Mouse (Mus musculus) CD4-positive, CD25-positive, alpha-beta regulatory T cell, adult 2 months (primary cell): ENCODE measurements around the gene Etv5.

Experiments
- DNase-seq: peaks from one replicate; pipeline ENCODE4 v3.0.0-alpha.2; 2012; ENCODE audit warnings: low read depth, low spot score

Etv5 gene

DNA sequence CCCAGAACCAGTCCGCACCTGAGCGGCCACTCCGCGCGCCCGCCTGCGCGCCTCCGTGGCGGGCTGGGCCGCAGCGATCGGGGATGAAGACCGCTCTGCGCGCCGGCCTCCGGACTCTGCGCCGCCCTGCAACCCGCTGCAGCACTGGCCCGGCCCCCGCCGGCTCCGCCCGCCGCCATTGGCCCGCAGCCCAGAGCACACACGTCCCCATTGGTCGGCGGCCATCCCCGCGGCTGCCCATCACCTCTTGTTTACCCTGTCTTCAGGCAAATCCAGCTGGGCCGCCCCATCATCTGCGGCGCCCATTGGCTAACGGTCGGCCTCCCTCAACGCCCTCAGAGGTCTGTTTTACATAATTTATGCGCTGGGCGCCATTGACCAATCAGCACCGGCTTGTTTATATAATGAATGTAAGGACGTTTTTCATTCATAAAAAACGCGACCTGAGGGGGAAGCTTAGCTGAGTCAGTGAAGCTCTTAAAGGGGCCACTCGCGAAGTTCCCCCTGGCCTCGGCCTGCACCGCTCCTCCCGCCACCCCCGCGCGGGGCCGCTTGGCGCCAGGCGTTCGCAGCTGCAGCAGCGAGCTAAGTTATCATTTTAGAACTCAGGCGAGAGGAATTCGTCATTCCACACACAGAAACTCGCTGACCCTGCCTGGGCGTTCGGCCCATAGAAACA lies at the start of gene Etv5:
Etv5 (minus strand) TSS at position 221 of the 679 bp plus-strand sequence.
- DNase-seq, result peak; percentile 99

DNA sequence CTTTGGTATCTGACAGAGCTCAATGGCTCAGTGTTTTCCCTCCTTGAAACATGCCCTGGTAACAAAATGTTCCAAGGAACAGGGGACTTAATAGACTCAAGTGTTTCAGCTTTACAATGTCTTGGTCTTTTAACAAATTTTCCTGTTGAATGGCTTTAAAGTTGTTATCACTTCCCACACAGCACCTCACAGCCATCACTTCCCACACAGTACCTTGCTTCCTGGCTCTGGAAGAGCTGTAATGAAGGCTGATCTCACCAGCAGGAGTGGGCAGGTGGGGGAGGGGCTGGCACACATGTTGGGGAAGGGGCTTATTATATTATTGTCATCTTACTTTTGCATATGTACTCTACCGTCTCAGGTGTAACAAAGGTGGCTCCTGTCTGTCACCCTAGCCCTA lies 44.4 kb upstream of the Etv5 start:
- no peak for DNase-seq

DNA sequence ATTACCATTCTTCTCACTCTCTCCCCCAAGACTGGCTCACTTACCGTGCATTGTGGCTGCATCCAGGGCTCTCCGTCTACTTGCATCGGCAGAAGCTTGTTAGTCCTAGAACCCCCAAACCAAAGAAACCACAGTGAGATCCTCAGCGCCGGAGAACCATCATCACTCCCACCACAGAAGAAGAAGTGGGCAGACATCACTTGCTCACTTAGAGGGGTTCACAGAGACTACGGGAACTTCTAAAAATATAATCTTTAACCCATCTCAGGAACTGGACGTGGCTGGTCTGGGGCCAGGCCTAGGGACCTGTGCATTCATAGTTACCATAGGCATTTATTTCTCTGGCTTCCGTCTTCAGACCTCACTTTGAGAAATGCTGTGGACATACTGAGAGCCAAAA lies 39.8 kb upstream of the Etv5 start:
- no peak for DNase-seq

DNA sequence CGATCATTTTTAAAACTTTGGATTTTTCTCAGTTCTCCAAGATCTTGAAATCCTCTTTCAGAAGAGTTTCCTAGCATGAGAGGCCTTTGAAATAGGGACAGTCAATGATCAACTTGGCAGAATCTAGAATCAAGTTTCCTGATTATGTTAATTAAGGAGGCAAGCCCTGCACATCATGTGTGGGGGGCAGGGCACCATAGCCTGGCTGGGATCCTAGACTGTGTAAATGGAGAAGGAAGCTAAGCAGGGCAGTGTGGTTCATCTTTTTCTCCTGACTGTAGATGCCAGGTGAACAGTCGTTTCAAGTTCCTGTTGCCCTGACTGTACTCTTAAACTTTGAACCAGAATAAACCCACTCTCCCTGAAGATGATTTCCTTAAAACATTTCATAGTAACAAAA lies 32.2 kb upstream of the Etv5 start:
- no peak for DNase-seq

DNA sequence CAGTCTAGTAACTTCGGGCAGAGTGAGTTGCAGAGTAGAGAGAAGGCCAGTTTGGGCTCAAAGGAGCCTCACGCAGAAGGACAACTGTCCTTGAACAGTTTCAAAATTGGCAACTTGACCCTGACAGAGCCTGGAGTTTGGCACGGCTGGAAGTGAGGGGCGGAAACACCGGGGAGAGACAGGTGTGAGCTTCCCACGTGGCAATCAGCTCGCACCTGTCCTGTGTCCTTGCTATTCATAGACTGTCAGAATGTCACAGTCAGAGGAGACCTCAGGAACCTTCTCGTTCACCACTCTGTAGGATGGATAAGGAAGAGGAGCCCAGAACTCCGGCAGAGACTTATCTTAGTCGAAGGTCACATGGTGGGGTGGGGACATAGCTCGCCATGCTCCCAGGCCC lies 29.9 kb upstream of the Etv5 start:
- DNase-seq, result no peak

DNA sequence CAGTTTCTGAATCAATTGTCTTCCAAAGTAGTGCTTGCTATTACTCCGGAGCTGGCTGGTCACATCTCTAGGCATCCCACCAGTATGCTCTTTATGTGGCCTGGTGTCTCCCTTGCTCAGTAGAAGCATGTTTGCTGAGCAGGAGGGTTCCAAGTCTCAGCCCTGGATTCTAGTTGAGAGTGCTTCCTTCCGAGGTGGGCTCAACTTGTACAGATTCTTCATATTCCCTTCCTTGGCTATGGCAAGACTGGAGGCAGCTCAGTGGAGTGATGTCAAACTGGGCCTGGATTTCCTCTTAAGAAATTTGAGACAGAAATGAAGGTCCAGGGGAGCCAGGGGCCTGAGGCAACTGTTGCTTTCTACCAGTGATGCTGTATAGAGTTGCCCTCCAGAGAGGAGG lies 27.6 kb upstream of the Etv5 start:
- no peak for DNase-seq

DNA sequence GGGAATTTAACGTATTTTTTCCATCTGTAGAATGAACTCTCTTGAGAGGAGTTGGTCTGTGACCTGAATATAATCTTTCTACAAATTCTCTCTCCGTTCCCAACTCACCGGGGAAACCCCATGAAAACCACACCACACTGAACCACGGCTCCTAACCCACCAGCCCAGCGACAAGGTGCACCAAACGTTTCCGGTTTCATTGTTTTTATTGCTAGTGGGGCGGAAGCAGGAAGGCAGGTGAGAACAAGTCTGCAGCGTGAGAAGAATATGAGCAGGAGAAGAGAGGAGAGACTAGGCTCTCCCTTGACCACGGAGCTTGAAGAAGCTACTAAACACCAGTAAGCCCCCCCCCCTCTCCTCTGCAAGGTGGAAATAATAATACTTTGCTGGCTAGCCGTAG lies 26.9 kb upstream of the Etv5 start:
- peak; percentile 87 for DNase-seq

DNA sequence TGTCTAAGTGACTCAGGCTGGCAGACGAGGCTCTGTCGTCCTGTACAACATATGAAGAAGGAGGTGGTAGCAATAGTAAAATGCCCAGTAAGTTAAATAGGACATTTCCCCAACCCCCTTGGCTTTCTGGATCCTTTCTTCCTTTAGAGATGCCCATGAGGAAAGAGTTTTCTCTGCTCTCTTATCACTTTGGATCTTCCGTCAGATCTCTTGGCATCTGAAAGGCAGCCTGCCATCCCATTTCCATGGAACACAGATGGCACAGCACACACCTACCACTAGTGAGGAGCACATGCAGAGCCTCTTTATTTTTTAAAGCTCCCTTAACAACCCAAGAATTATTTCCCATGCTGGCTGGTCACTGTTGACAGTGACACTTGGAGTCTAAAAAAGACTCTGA lies 22.7 kb upstream of the Etv5 start:
- no peak for DNase-seq

DNA sequence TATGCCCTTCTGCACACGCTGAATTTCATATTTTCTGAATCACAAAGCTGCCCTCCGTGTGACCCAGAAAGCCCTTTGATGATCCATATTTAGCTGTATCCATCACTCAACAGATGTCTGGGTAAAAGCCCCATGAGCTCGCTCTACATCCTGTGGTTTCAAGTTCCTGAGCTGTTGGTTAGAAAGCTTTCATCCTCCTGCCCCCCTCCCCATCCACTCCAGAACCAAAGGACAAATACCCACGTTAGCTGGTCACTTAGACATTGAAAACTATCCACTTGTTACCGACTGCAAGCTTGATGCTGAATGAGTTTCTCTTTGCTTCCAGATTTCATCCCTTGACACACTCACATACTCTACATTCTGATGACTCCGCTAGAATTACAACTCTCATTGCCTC lies 22.2 kb upstream of the Etv5 start:
- peak; percentile 44 for DNase-seq

DNA sequence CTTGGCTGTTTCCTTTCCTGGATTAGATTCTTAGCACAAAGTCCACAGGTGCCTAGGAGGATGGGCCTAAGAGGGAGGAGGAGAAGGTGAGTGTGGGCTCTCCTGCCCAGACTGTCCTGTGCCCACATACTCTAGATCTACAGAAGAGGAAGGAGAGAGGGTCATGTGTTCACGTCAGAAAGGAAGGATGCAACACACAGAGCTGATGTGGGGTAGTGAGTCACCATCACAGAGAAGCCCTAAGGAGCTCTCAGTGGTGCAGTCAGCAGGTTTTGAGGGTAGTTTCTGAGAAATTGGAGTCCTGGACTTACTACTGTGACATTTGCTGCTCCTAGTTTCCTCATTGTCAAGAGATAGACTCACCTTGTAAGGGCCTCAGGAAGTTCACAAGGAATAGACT lies 21.4 kb upstream of the Etv5 start:
- no peak for DNase-seq

DNA sequence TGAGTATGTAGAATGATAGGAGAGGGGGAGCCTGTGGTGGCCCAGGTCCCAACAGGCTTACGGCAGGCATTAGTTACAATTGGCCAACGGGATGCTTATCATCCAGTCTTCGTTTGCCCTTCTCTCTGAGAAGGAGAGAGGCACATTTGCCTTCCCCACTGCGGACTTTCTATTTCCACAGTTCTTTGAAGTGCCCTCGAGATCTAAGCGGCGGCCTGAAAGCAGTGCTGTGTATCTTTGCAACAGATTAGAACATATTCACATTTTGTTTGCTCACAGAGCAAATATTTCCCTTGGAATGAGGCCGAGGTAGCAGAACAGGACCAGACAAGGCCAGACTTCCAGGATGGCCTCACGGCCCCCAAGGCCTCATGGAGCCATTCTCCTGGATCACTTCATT lies 12.6 kb upstream of the Etv5 start:
- no peak for DNase-seq

DNA sequence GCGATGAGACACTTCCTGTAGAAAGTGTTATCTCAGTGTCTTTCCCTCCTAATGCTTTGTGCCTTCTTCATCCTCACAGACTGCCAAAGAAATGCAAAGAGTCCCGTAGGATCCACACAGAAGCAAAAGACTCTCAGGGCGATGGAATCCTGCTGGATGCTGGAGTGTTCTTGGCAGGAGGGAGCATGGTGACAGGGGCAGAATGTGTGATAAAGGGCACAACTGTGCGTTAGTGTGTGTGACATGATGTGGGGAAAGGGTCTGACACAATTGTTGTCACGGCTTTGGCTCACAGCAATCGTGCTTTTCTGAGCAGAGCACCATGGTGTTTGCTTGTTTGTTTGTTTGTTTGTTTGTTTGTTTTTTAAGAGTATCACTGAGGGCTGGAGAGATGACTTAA lies 8.6 kb upstream of the Etv5 start:
- no peak for DNase-seq

DNA sequence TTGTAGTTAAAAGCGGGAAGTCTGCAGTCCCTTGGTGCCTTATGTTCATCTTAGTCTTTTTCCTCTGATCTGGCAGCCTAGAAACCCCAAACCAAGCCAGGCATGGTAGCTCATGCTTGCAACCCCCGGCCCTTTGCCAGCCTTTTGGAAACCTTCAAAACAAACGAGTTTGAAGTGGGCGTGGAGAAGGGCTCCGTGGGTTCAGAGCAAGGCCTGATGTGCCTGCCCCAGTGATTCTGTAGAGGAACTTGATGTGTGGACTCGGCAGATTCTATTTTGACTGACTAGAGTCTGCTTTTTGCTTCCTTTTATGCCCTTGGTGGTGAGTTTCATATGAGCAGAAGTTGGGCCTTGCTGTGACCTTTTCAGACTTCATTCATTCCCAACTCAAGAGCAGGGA lies 5.3 kb upstream of the Etv5 start:
- DNase-seq, result no peak

DNA sequence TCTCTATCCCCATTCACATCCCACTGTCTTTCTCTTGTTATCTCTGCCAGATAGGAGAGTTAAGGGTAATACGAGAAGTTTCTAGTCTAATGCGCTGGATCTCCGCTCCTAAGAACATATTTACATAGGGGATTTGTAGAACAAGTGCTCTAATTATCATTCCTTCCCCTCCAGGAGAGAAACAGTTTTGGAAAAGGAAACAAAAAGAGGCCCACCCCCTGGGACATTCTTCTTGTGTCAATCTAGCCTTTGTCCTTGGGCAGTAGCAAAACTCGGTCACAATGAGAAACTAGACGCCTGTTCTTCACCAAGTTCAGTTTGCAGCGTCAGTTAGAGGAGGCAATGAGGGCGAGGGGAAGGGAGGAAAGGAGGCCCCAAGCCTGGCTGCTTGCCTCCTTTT lies 2.7 kb upstream of the Etv5 start:
- no peak for DNase-seq

DNA sequence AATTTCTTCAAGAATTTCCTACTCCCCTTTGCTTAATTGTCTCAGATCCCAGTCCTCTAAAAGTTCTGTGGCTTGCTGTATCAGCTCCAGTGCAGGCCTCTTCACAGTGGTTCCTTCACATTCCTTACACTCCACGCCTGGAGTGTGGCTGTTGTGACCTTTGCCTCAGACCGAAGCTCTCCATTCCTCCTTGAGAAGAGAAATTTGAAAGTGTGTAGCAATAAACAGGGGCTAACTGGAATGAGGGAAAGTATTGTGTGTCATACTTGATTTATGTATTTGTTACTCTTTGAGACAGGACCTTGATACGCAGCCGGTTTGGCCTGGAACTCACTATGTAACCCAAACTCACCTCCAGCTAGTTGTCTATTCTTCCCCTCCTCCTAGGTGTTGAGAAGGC lies 1.8 kb upstream of the Etv5 start:
- DNase-seq, result no peak

DNA sequence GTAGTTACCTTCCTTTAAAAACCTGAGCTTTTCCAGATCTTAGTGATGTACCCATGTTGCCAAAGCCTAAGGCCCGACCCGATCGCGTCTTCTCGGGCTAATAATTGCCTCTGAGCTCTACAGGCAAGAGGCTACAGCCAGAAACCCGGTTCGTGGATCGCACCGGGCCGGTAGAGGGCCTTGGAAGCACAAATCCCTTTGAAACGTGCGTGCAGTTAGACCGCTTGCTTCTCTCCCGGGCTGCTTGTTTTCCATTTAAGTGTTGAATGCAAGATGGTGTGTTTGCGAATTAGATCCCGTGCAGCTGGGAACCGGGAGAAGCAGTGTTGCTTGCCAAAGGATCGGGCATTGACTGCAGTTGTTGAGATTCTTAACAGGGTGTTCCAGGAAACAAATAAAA lies 750 bp upstream of the Etv5 start:
- DNase-seq, result peak; percentile 57

DNA sequence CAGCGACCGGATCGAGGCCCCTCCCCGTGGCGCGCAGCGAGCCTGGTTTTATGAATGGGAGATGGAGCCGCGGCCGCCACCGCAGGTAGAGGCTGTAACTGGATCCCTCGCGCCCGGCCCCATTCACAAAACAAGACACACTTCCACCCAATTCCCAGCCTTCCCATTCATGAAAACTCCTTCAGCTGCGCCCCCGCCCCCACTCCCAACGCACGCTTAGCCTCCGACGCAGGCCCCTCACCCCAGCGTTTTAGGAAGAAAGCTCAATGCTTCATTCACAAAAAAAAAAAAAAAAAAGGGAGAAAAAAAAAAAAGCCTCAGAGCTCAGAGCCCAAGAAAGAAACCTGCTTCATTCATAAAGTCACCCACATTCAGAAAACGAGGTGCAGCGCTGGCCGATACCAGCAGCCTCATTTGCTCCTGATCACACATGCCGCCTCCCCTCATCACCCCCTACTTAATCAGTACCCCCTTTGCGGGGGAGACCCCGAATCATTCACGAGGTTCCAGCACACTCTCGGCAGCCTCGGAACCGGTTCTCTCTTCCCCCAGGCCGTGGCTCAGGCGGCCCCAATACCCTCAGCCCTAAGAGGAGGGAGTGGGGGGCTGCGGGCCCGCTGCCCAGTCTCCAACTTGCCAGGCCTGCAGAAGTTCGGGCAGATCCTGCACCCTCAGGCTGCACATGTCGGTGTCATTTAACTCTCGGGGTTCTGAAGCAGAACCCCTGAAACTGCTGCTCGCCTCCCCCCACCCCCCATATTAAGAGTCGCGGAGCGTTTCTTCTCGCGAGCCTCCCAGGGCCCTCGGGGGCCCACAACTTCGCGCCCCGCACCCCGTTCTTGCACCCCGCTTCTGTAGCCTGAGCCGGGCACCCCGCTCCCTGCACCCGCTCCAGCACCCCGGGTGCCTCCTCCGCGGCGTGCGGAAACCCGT lies 812 bp downstream of the Etv5 start:
- peak; percentile 62 for DNase-seq

DNA sequence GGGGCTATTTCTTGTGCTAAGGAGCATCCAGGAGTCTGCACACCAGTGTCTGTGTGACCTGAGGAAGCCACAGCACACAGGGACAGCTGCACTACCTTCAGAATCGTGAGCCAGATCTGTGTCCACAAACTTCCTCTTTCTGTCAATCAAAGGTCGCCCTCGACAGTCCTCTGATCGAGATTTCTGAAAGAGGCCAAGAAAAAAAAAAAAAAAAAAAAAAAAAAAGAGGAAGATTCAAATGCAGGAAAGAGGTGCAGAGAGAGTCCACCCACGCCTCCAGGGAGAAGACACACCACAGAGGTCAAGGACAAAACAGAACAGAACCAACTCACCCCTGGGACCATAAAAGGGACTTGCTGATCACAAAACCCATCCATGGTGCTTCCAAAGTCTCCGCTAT lies 3.4 kb downstream of the Etv5 start:
- no peak for DNase-seq

DNA sequence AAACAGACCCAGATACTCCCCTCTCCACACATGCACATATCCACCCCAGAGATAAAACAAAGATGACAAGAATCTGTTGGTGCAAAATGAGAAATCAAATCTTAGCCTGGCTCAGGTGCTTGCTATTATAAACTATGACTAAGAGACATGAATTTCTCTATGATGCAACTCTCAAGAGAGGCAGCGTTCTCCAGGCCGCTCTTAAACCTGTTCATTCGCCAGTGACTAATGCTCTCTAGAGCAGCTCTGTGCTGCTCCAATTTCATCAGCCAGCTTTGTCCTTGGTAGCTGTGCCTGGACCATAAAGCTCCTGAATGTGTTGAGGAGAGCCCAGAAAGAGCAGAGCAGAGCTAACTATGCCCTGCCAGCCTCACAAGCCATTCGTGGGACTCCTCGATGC lies 5.0 kb downstream of the Etv5 start:
- no peak for DNase-seq

DNA sequence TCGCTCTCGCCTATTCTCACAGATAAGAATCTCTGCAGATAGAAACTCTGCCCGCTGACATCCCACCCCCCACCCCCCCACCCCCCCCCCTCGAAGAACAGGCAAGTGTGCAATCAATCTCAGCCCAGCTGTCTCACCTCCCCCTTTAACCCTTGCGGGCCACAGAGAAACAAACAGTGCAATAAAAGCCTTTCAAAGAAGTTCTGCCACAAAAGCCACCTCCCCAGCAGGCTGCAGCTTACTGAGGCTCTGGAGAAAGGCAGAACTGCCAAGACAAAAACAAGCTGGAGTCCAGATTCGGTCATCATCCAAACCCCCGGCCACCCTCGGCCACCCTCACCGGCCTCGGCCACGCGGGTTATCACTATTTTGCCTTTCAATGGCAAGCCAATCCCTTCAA lies 5.6 kb downstream of the Etv5 start:
- no peak for DNase-seq

DNA sequence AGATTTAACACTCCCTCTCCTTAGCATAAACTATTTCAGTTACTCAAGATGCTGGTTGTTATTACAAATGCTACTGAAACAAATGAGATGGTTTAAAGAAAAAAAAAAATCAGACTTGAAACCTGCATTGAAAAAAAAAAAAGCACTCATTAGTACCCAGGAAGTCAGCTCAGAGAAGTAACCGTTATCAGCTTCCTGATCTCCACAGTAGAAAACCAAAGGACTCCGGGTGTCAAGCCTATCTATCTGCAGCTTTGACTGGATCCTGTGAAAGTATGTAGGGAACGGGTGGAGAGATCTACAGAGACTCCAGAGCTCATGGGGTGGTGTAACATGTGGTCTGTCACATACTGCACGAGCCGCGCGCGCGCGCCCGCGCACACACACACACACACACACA lies 7.7 kb downstream of the Etv5 start:
- peak; percentile 67 for DNase-seq

DNA sequence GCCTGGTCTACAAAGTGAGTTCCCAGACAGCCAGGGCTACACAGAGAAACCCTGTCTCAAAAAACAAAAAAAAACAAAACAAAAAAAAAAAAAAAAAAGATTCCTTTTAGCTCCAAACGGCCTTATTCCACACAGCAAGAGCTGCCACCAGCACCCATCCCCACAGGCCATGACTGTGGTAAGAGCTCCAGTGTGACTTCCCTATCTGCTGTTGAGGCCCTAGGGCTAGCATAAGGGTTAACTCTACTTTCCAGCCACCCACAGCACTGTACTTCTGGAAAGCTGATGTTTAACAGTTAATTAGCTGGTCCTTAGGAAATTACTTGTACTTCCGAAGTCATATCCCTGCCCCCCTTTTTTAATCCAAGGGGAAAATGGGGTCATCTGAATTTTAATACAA lies 8.2 kb downstream of the Etv5 start:
- no peak for DNase-seq
